Mouse (Mus musculus): Measurements from ENCODE around the gene Dyrk1a.

- no peak for TF ChIP-seq CTCF (conservative IDR thresholded peaks at IDR 0.05; ENCODE audit: insufficient read depth, insufficient read length, low read depth, low read length)
- no peak for TF ChIP-seq POLR2A (IDR thresholded peaks at IDR 0.05; ENCODE audit: low read depth, low read length)
These were observed 154.3 kb downstream of the Dyrk1a start for GRCm38 (mm10) chr16:94724061-94724596.

All from kidney, adult 2 months (tissue).